Mouse (Mus musculus): ENCODE measurements around the gene Slc2a3. TPM values are rescaled to one million over a fixed set of nuclear protein-coding genes. Genes with fewer than 3 reads are reported as not detected.

Gene Slc2a3
- polyA plus RNA-seq, 1 experiment = 36.3 TPM

- TF ChIP-seq CTCF (IDR thresholded peaks at IDR 0.05; ENCODE audit: borderline replicate concordance, extremely low read depth, insufficient read depth, insufficient read length) (peak; percentile 64; the same call in 1 of the 2 replicates), POLR2A (IDR thresholded peaks at IDR 0.05; ENCODE audit: borderline replicate concordance, extremely low read depth, insufficient read depth, insufficient read length, poor library complexity, severe bottlenecking) (no peak)
- DNase-seq (ENCODE audit: low read depth) = peak; percentile 76
These were observed 3.0 kb upstream of the Slc2a3 start for GRCm38 (mm10) chr6:122804418-122804817.

GRCm38 (mm10) chr6:122801801-122802514, 518 bp upstream of the Slc2a3 start:
- DNase-seq (ENCODE audit: low read depth) = peak; percentile 71
- TF ChIP-seq CTCF (IDR thresholded peaks at IDR 0.05; ENCODE audit: borderline replicate concordance, extremely low read depth, insufficient read depth, insufficient read length) (no peak), POLR2A (IDR thresholded peaks at IDR 0.05; ENCODE audit: borderline replicate concordance, extremely low read depth, insufficient read depth, insufficient read length, poor library complexity, severe bottlenecking) (no peak)

GRCm38 (mm10) chr6:122800640-122801300, 670 bp downstream of the Slc2a3 start:
- TF ChIP-seq CTCF (IDR thresholded peaks at IDR 0.05; ENCODE audit: borderline replicate concordance, extremely low read depth, insufficient read depth, insufficient read length) = no peak
- no peak for TF ChIP-seq POLR2A (IDR thresholded peaks at IDR 0.05; ENCODE audit: borderline replicate concordance, extremely low read depth, insufficient read depth, insufficient read length, poor library complexity, severe bottlenecking)
- DNase-seq (ENCODE audit: low read depth) = no peak

GRCm38 (mm10) chr6:122795254-122795935, 6.0 kb downstream of the Slc2a3 start:
- TF ChIP-seq CTCF (IDR thresholded peaks at IDR 0.05; ENCODE audit: borderline replicate concordance, extremely low read depth, insufficient read depth, insufficient read length) (no peak), POLR2A (IDR thresholded peaks at IDR 0.05; ENCODE audit: borderline replicate concordance, extremely low read depth, insufficient read depth, insufficient read length, poor library complexity, severe bottlenecking) (no peak)
- DNase-seq (ENCODE audit: low read depth) = no peak

DNA sequence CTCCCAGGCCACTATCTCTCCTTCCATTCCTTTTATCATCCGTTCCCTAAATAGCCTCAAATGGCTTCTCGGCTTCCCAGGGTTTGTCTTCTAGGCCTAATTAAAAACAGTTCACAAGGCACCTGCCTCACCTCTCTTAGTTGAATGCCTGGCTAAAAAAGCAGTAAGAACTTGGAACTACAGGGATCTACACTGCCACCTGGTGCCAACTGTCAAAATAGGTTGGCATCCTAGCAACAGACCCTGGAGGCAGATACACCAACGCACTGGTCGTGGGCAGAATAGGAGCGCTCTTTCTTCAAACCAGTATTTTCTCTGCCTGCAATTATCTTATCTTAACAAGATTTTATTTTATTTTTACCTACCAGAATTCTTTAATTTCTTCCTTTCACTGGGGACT, 15.2 kb downstream of the Slc2a3 start:
- DNase-seq (ENCODE audit: low read depth) = peak; percentile 88
- TF ChIP-seq CTCF (IDR thresholded peaks at IDR 0.05; ENCODE audit: borderline replicate concordance, extremely low read depth, insufficient read depth, insufficient read length) (peak; percentile 71; the same call in 1 of the 2 replicates), POLR2A (IDR thresholded peaks at IDR 0.05; ENCODE audit: borderline replicate concordance, extremely low read depth, insufficient read depth, insufficient read length, poor library complexity, severe bottlenecking) (no peak)

GRCm38 (mm10) chr6:122784866-122785265, 16.6 kb downstream of the Slc2a3 start:
- DNase-seq (ENCODE audit: low read depth) = no peak

DNA sequence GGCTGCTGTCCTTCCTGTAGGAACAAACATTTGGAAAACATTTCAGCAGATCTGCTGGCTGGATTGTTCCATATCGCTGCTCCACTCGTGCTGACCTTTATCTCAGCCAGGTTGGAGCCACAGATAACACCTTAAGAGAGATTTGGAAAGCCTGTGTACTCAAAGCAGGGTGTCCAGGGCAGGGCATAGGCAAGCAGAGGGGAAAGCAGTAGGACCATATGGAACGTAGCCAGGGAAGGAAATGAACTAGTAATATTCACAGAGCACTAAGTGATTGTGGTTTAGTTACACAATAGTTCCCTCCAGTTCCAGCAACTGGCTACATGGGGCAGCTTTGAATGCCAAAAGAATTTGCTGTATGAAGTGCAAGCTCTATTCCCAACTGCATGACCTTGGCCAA, 19.3 kb downstream of the Slc2a3 start:
- no peak for TF ChIP-seq POLR2A (IDR thresholded peaks at IDR 0.05; ENCODE audit: borderline replicate concordance, extremely low read depth, insufficient read depth, insufficient read length, poor library complexity, severe bottlenecking)
- TF ChIP-seq CTCF (IDR thresholded peaks at IDR 0.05; ENCODE audit: borderline replicate concordance, extremely low read depth, insufficient read depth, insufficient read length) = no peak
- no peak for DNase-seq (ENCODE audit: low read depth)

More at GRCm38 (mm10) chr6:122784866-122785265, 16.6 kb downstream of the Slc2a3 start:
- TF ChIP-seq CTCF (IDR thresholded peaks at IDR 0.05; ENCODE audit: borderline replicate concordance, extremely low read depth, insufficient read depth, insufficient read length) (0 out of 2 replicates have a peak, but pooled peaks have one; percentile 17), POLR2A (IDR thresholded peaks at IDR 0.05; ENCODE audit: borderline replicate concordance, extremely low read depth, insufficient read depth, insufficient read length, poor library complexity, severe bottlenecking) (no peak)

DNA sequence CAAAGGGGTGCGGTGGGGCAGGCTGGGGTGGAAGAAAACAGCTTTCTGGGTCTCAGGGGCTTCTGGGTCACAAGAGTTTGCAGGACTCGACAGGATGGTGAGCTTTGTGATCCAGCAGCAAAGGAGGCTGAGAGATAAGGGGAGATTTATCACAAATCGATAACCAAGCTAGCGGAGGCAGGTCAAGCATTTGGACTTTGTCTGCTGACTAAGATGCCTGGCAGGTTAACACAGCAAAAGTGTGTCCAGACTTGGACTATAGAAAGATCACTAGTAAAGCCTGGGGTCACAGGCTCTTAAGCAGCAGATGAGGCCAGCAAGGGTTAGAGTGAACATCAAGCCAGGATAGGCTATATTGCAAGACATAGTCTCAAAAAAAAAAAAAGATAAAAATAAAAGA, 20.3 kb downstream of the Slc2a3 start:
- DNase-seq (ENCODE audit: low read depth) = no peak
- TF ChIP-seq POLR2A (IDR thresholded peaks at IDR 0.05; ENCODE audit: borderline replicate concordance, extremely low read depth, insufficient read depth, insufficient read length, poor library complexity, severe bottlenecking) = no peak
- no peak for TF ChIP-seq CTCF (IDR thresholded peaks at IDR 0.05; ENCODE audit: borderline replicate concordance, extremely low read depth, insufficient read depth, insufficient read length)

GRCm38 (mm10) chr6:122779916-122780315, 21.5 kb downstream of the Slc2a3 start:
- no peak for DNase-seq (ENCODE audit: low read depth)
- TF ChIP-seq POLR2A (IDR thresholded peaks at IDR 0.05; ENCODE audit: borderline replicate concordance, extremely low read depth, insufficient read depth, insufficient read length, poor library complexity, severe bottlenecking) (no peak), CTCF (IDR thresholded peaks at IDR 0.05; ENCODE audit: borderline replicate concordance, extremely low read depth, insufficient read depth, insufficient read length) (no peak)

DNA sequence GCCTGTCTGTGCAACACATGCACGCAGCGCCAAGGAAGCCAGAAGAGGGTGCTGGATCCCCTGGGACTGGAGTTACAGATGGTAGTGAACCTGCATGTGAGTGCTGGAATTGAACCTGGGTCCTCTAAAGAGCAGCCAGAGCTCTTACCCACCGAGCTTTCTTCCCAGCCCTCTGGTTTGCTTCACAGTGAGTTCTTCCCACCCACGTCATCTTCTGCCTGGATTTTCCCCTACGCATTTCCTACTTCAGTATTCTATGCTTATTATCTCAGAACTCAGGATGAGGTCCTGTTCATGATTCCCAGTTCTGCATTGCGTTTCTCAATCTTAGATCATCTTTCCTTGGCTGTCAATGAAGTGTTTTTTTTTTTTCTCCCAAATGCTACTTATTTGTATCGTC, 25.4 kb downstream of the Slc2a3 start:
- DNase-seq (ENCODE audit: low read depth) = no peak
- TF ChIP-seq POLR2A (IDR thresholded peaks at IDR 0.05; ENCODE audit: borderline replicate concordance, extremely low read depth, insufficient read depth, insufficient read length, poor library complexity, severe bottlenecking) = no peak
- TF ChIP-seq CTCF (IDR thresholded peaks at IDR 0.05; ENCODE audit: borderline replicate concordance, extremely low read depth, insufficient read depth, insufficient read length) = no peak

GRCm38 (mm10) chr6:122774345-122774744, 27.1 kb downstream of the Slc2a3 start:
- no peak for TF ChIP-seq CTCF (IDR thresholded peaks at IDR 0.05; ENCODE audit: borderline replicate concordance, extremely low read depth, insufficient read depth, insufficient read length)
- no peak for TF ChIP-seq POLR2A (IDR thresholded peaks at IDR 0.05; ENCODE audit: borderline replicate concordance, extremely low read depth, insufficient read depth, insufficient read length, poor library complexity, severe bottlenecking)
- no peak for DNase-seq (ENCODE audit: low read depth)

Measured in brain, embryonic 14.5 days (tissue).